Mouse (Mus musculus) MEL (cell line): ENCODE data around the gene Pcx.

Source experiments
- CTCF ChIP-seq, 3 experiments: IDR thresholded peaks in 2 of 3; conservative IDR thresholded peaks in 1 of 3; 2 replicates each; pipeline ENCODE4 v1.5.1; 2011 to 2012; ENCODE audit warnings: low read length in 3 of 3, low read depth in 2 of 3, mild to moderate bottlenecking in 2 of 3, improper control_type of control experiment in 1 of 3, inconsistent platforms in 1 of 3, mixed read lengths in 1 of 3, moderate library complexity in 1 of 3; ENCODE audit not compliant: control insufficient read depth in 1 of 3, insufficient read depth in 1 of 3, poor library complexity in 1 of 3, severe bottlenecking in 1 of 3
- EP300 ChIP-seq, 2 experiments: IDR thresholded peaks; 2 replicates each; pipeline ENCODE4 v1.6.1; 2011; ENCODE audit warnings: improper control_type of control experiment in 2 of 2, low read length in 2 of 2, low read depth in 1 of 2, mild to moderate bottlenecking in 1 of 2
- JUND ChIP-seq: IDR thresholded peaks from 2 replicates; pipeline ENCODE4 v1.6.1; 2011; ENCODE audit warnings: low read depth, mild to moderate bottlenecking, improper control_type of control experiment, low read length
- MAFK ChIP-seq: IDR thresholded peaks from 2 replicates; pipeline ENCODE4 v1.6.1; 2011; ENCODE audit warnings: low read depth, mild to moderate bottlenecking, low read length, improper control_type of control experiment, borderline replicate concordance
- POLR2A ChIP-seq, 2 experiments: IDR thresholded peaks; 2 replicates each; pipeline ENCODE4 v1.6.1; 2011 to 2012; ENCODE audit warnings: low read length in 2 of 2, mild to moderate bottlenecking in 2 of 2, control low read depth in 1 of 2, improper control_type of control experiment in 1 of 2, low read depth in 1 of 2, moderate library complexity in 1 of 2; ENCODE audit not compliant: control insufficient read depth in 1 of 2, insufficient read depth in 1 of 2, poor library complexity in 1 of 2
- TBP ChIP-seq: IDR thresholded peaks from 2 replicates; pipeline ENCODE4 v1.8.0; 2011; ENCODE audit warnings: low read depth, low read length, improper control_type of control experiment
- USF1 ChIP-seq: IDR thresholded peaks from 2 replicates; pipeline ENCODE4 v1.6.1; 2014; ENCODE audit warnings: low read depth, mild to moderate bottlenecking, inconsistent platforms, low read length, improper control_type of control experiment, moderate library complexity
- ZNF384 ChIP-seq: IDR thresholded peaks from 2 replicates; pipeline ENCODE4 v1.6.1; 2012; ENCODE audit warnings: low read depth, mild to moderate bottlenecking, inconsistent platforms, low read length, improper control_type of control experiment

- no peak for TF ChIP-seq CTCF (IDR thresholded peaks at IDR 0.05 in 2 of 3, conservative IDR thresholded peaks at IDR 0.05 in 1 of 3; ENCODE audit: control insufficient read depth in 1 of 3, insufficient read depth in 1 of 3, low read depth in 2 of 3, low read length in 3 of 3, poor library complexity in 1 of 3, severe bottlenecking in 1 of 3)
- TF ChIP-seq ZNF384: no peak
- no peak for TF ChIP-seq POLR2A (IDR thresholded peaks at IDR 0.05; ENCODE audit: control insufficient read depth in 1 of 2, insufficient read depth in 1 of 2, low read depth in 1 of 2, low read length in 2 of 2, poor library complexity in 1 of 2)
- TF ChIP-seq JUND: no peak
- no peak for TF ChIP-seq MAFK
- TF ChIP-seq USF1: no peak
- no peak for TF ChIP-seq TBP
- TF ChIP-seq EP300 (IDR thresholded peaks at IDR 0.05; ENCODE audit: low read depth in 1 of 2, low read length in 2 of 2): no peak
These were observed 114.3 kb downstream of the Pcx start for GRCm38 (mm10) chr19:4624406-4625178.
